ENCODE assay signal across 11 mouse cellular contexts in the genomic region with DNA sequence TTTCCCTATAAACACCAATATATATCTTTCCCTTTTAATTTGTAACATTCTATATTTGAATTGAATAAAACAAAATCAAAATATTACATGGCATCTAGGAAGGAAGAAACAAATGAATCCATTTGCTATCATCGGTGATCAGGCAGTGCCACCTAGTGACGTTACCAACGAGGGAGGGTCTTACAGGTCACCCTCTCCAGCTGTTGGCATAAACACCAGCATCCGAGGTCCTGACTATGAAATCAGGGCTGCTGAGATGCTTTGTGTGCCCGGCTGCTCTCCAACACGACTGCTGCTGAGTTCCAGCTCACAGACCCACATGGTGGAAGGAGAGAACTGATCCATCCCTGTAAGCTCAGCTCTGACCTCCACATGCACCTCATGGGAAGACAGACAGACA. TPM values are rescaled to one million over a fixed set of nuclear protein-coding genes. Genes with fewer than 3 reads are reported as not detected.
A peak's percentile ranks its signal among the peaks of the same experiment; 100 is the strongest.
DNase-seq lines count a peak whose midpoint lies in the region; ATAC-seq lines count a peak whose summit lies in the region.
"Had no signal": no experiment of that assay in that cellular context is flagged by ENCODE, and none has a peak within 500 bp of the region (broad histone marks: within the 10 kb centered on the region; RNA-seq: fewer than 3 reads in every experiment).

No protein-coding gene starts in this region.

- no peak overlapping the region for H3K4me2 ChIP-seq in hindbrain, embryonic 12.5 days (replicated peaks)
- no peak overlapping the region for H3K4me2 ChIP-seq in hindbrain, embryonic 14.5 days (replicated peaks)
- H3K4me2 ChIP-seq: kidney, embryonic 15.5 days had no signal

- no peak overlapping the region for H3K4me3 ChIP-seq in hindbrain, embryonic 10.5 days
- H3K4me3 ChIP-seq in hindbrain, embryonic 12.5 days = no peak overlapping the region
- H3K4me3 ChIP-seq in hindbrain, embryonic 14.5 days (replicated peaks; ENCODE audit: low read length) = no peak overlapping the region
- H3K4me3 ChIP-seq: kidney, embryonic 15.5 days had no signal

- 77% methylated on average over 6 of the region's 6 CpGs for WGBS in hindbrain, embryonic 10.5 days
- 70% methylated on average over 6 of the region's 6 CpGs for WGBS in hindbrain, embryonic 12.5 days
- WGBS in hindbrain, embryonic 14.5 days = 73% methylated on average over 6 of the region's 6 CpGs

- ATAC-seq in hindbrain, embryonic 12.5 days (ENCODE audit: low FRiP score) = no peak
- 0 out of 2 replicates have a peak, but pooled peaks have one; percentile 43 for ATAC-seq in hindbrain, embryonic 14.5 days (ENCODE audit: low FRiP score)

- no peak overlapping the region for H3K27ac ChIP-seq in hindbrain, embryonic 10.5 days
- H3K27ac ChIP-seq in hindbrain, embryonic 12.5 days = no peak overlapping the region
- H3K27ac ChIP-seq in hindbrain, embryonic 14.5 days = no peak overlapping the region
- H3K27ac ChIP-seq: kidney, embryonic 15.5 days had no signal

- peak; percentile 20 for DNase-seq in hindbrain, embryonic 10.5 days (ENCODE audit: low spot score)
- DNase-seq in B cell, adult 2 months = peak; percentile 32 to 37
- peak; percentile 17 for DNase-seq in NIH3T3 (ENCODE audit: low read depth)
- peak; percentile 67 for DNase-seq in hindbrain, embryonic 14.5 days (ENCODE audit: low spot score)
- DNase-seq in spleen, postnatal 36 days (ENCODE audit: low spot score in 2 of 2) = no peak
- DNase-seq in testis, postnatal 10 days (ENCODE audit: low spot score) = no peak
- DNase-seq in adrenal gland, adult 18-20 months (ENCODE audit: low spot score in 2 of 2) = no peak
- DNase-seq: gastrocnemius, postnatal 10 days; lung, adult 18-20 months had no signal

- no peaks in the 10 kb centered on the region for H3K4me1 ChIP-seq in hindbrain, embryonic 10.5 days (replicated peaks)
- H3K4me1 ChIP-seq in hindbrain, embryonic 12.5 days = no peaks in the 10 kb centered on the region
- no peaks in the 10 kb centered on the region for H3K4me1 ChIP-seq in hindbrain, embryonic 14.5 days (replicated peaks; ENCODE audit: control insufficient read depth, insufficient read depth, low read length)
- H3K4me1 ChIP-seq: kidney, embryonic 15.5 days had no signal

- peaks cover 78% of the 10 kb centered on the region for H3K36me3 ChIP-seq in hindbrain, embryonic 10.5 days
- H3K36me3 ChIP-seq in hindbrain, embryonic 12.5 days = peaks cover 52% of the 10 kb centered on the region
- H3K36me3 ChIP-seq in hindbrain, embryonic 14.5 days (replicated peaks; ENCODE audit: control insufficient read depth, insufficient read depth) = peaks cover 65% of the 10 kb centered on the region

- H3K27me3 ChIP-seq in hindbrain, embryonic 10.5 days (ENCODE audit: insufficient read depth, poor library complexity, severe bottlenecking) = no peaks in the 10 kb centered on the region
- H3K27me3 ChIP-seq in hindbrain, embryonic 12.5 days = no peaks in the 10 kb centered on the region
- no peaks in the 10 kb centered on the region for H3K27me3 ChIP-seq in hindbrain, embryonic 14.5 days (ENCODE audit: control insufficient read depth, insufficient read depth, low read length)
- H3K27me3 ChIP-seq: kidney, embryonic 15.5 days had no signal

- no peaks in the 10 kb centered on the region for H3K9me3 ChIP-seq in hindbrain, embryonic 10.5 days
- H3K9me3 ChIP-seq in hindbrain, embryonic 12.5 days (replicated peaks) = no peaks in the 10 kb centered on the region
- H3K9me3 ChIP-seq in hindbrain, embryonic 14.5 days (ENCODE audit: control insufficient read depth, low read length) = no peaks in the 10 kb centered on the region
- H3K9me3 ChIP-seq: kidney, embryonic 15.5 days had no signal

- H3K9ac ChIP-seq in hindbrain, embryonic 12.5 days = no peak overlapping the region
- no peak overlapping the region for H3K9ac ChIP-seq in hindbrain, embryonic 14.5 days
- H3K9ac ChIP-seq: kidney, embryonic 15.5 days had no signal

RNA-seq across cellular contexts. Expression of a gene that starts 16.8 kb away (rescaled TPM):
- 0.05 and 0.16 TPM in 2 replicates for polyA plus RNA-seq in hindbrain, embryonic 10.5 days (2016; fragmentation: Nextera tagmentation; extraction: Ambion mirVana)
- polyA plus RNA-seq in hindbrain, embryonic 12.5 days (2016; fragmentation: Nextera tagmentation; extraction: Ambion mirVana) = 0.09 TPM in 1 of 2 replicates, not detected in the other
- polyA plus RNA-seq in hindbrain, embryonic 14.5 days (2014; fragmentation: Nextera tagmentation; extraction: Ambion mirVana) = 0.14 and 0.31 TPM in 2 replicates
- total RNA-seq in adrenal gland, adult 18-20 months (2021) = under 1 TPM; 0.10 to 0.29 TPM

RNA-seq across cellular contexts. Expression of a gene that starts 22.0 kb away (rescaled TPM):
- 114 and 123 TPM in 2 replicates for polyA plus RNA-seq in hindbrain, embryonic 10.5 days (2016; fragmentation: Nextera tagmentation; extraction: Ambion mirVana)
- polyA plus RNA-seq in hindbrain, embryonic 12.5 days (2016; fragmentation: Nextera tagmentation; extraction: Ambion mirVana) = 69.5 and 81.7 TPM in 2 replicates
- 114 and 127 TPM in 2 replicates for polyA plus RNA-seq in hindbrain, embryonic 14.5 days (2014; fragmentation: Nextera tagmentation; extraction: Ambion mirVana)
- total RNA-seq in adrenal gland, adult 18-20 months (2021) = 100 to 1,000 TPM; 199 to 338 TPM

Comparison
In these comparisons a context has a peak if more than half of its experiments do, and no peak if none do; other contexts are left out.
1. DNase-seq: peak in hindbrain, embryonic 10.5 days (single experiment), B cell, adult 2 months (2 of 2), NIH3T3 (single experiment) and hindbrain, embryonic 14.5 days (single experiment); none in spleen, postnatal 36 days (0 of 2), testis, postnatal 10 days (single experiment) and adrenal gland, adult 18-20 months (0 of 2).